ENCODE assay signal across 14 mouse cellular contexts in the genomic region with DNA sequence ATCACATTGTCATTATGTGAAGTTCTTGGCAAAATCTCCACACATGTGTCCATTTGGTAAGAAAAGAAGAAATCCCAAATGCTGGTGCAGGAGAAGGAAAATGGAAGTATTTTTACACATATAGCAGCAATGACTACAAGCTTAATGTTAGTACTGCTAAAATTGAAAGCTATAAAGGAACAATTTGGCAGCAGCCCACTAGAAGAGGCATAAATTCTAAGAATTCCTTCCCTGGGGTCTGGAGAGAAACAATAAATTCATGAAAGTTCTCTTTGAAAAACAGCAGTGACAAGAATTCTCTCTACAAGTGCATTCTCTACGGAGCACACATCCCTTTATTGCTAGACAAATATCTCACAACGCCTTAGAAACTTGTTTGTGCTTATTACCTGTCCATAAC.
DNase-seq lines count a peak whose midpoint lies in the region; ATAC-seq and TF ChIP-seq lines count a peak whose summit lies in the region.
"Had no signal": no experiment of that assay in that cellular context is flagged by ENCODE, and none has a peak within 500 bp of the region (broad histone marks: within the 10 kb centered on the region; RNA-seq: fewer than 3 reads in every experiment).

No protein-coding gene starts in this region.

- no peak for TF ChIP-seq CTCF in kidney, postnatal 0 days (IDR thresholded peaks at IDR 0.05; ENCODE audit: low read depth)
- TF ChIP-seq CTCF in midbrain, postnatal 0 days (IDR thresholded peaks at IDR 0.05) = no peak

- no peak overlapping the region for H3K4me2 ChIP-seq in kidney, postnatal 0 days (ENCODE audit: low read length)
- H3K4me2 ChIP-seq in embryonic facial prominence, embryonic 15.5 days (replicated peaks) = 0 out of 2 replicates have a peak overlapping the region, but pooled peaks have one; percentile 12
- no peak overlapping the region for H3K4me2 ChIP-seq in forebrain, embryonic 14.5 days (ENCODE audit: low read length)
- no peak overlapping the region for H3K4me2 ChIP-seq in midbrain, postnatal 0 days (ENCODE audit: low read depth, low read length, poor library complexity, severe bottlenecking)
- H3K4me2 ChIP-seq: heart, embryonic 11.5 days; liver, embryonic 13.5 days had no signal

- no peak for ATAC-seq in kidney, postnatal 0 days (replicated peaks; ENCODE audit: low FRiP score, low read depth)
- no peak for ATAC-seq in embryonic facial prominence, embryonic 15.5 days (ENCODE audit: insufficient number of reproducible peaks, low FRiP score, low TSS enrichment, low read depth)
- 0 out of 2 replicates have a peak, but pooled peaks have one; percentile 1 for ATAC-seq in forebrain, embryonic 14.5 days
- ATAC-seq in midbrain, postnatal 0 days (ENCODE audit: low FRiP score) = no peak

- 59% methylated on average over 2 of the region's 2 CpGs for WGBS in kidney, postnatal 0 days
- 37% methylated on average over 2 of the region's 2 CpGs for WGBS in embryonic facial prominence, embryonic 15.5 days
- WGBS in forebrain, embryonic 14.5 days = 64% methylated on average over 2 of the region's 2 CpGs
- WGBS in midbrain, postnatal 0 days = 52% methylated on average over 2 of the region's 2 CpGs

- no peaks in the 10 kb centered on the region for H3K4me1 ChIP-seq in kidney, postnatal 0 days (replicated peaks; ENCODE audit: insufficient read depth, low read length)
- H3K4me1 ChIP-seq in embryonic facial prominence, embryonic 15.5 days = no peaks in the 10 kb centered on the region
- H3K4me1 ChIP-seq in forebrain, embryonic 14.5 days (ENCODE audit: control insufficient read depth, insufficient read depth, low read length) = peaks cover 13% of the 10 kb centered on the region; the same call in 1 of the 2 replicates
- peaks cover 3% of the 10 kb centered on the region; the same call in 1 of the 2 replicates for H3K4me1 ChIP-seq in midbrain, postnatal 0 days (ENCODE audit: insufficient read depth, low read length)
- H3K4me1 ChIP-seq: liver, embryonic 13.5 days had no signal

- no peaks in the 10 kb centered on the region for H3K9me3 ChIP-seq in kidney, postnatal 0 days (replicated peaks; ENCODE audit: low read length)
- no peaks in the 10 kb centered on the region for H3K9me3 ChIP-seq in embryonic facial prominence, embryonic 15.5 days (replicated peaks)
- no peaks in the 10 kb centered on the region for H3K9me3 ChIP-seq in forebrain, embryonic 14.5 days (replicated peaks; ENCODE audit: control insufficient read depth, low read length)
- H3K9me3 ChIP-seq in midbrain, postnatal 0 days (ENCODE audit: low read length) = no peaks in the 10 kb centered on the region
- H3K9me3 ChIP-seq: G1E; liver, embryonic 13.5 days had no signal

- no peaks in the 10 kb centered on the region for H3K27me3 ChIP-seq in kidney, postnatal 0 days (ENCODE audit: insufficient read depth, low read length)
- H3K27me3 ChIP-seq in embryonic facial prominence, embryonic 15.5 days = no peaks in the 10 kb centered on the region
- H3K27me3 ChIP-seq in forebrain, embryonic 14.5 days (replicated peaks; ENCODE audit: control insufficient read depth, insufficient read depth, low read length) = no peaks in the 10 kb centered on the region
- no peaks in the 10 kb centered on the region for H3K27me3 ChIP-seq in midbrain, postnatal 0 days (ENCODE audit: insufficient read depth, low read length)
- H3K27me3 ChIP-seq: liver, embryonic 13.5 days had no signal

- H3K4me3 ChIP-seq in kidney, postnatal 0 days (replicated peaks; ENCODE audit: low read depth, low read length) = no peak overlapping the region
- no peak overlapping the region for H3K4me3 ChIP-seq in embryonic facial prominence, embryonic 15.5 days (replicated peaks)
- no peak overlapping the region for H3K4me3 ChIP-seq in forebrain, embryonic 14.5 days (ENCODE audit: low read depth, low read length)
- no peak overlapping the region for H3K4me3 ChIP-seq in midbrain, postnatal 0 days (ENCODE audit: low read depth, low read length)
- H3K4me3 ChIP-seq: erythroblast, embryonic 14.5 days; liver, embryonic 13.5 days had no signal

- H3K27ac ChIP-seq in kidney, postnatal 0 days = no peak overlapping the region
- no peak overlapping the region for H3K27ac ChIP-seq in embryonic facial prominence, embryonic 15.5 days (replicated peaks)
- peak overlapping the region; percentile 68; the same call in 1 of the 2 replicates for H3K27ac ChIP-seq in forebrain, embryonic 14.5 days (ENCODE audit: low read depth, low read length)
- no peak overlapping the region for H3K27ac ChIP-seq in midbrain, postnatal 0 days (ENCODE audit: low read depth, low read length)
- H3K27ac ChIP-seq: liver, embryonic 13.5 days had no signal

- peak; percentile 61 for DNase-seq in kidney, postnatal 0 days (ENCODE audit: low spot score)
- DNase-seq in kidney, adult 11 months = no peak
- DNase-seq in forebrain, embryonic 14.5 days (ENCODE audit: low spot score) = peak; percentile 13
- DNase-seq in midbrain, postnatal 0 days (ENCODE audit: low spot score) = peak; percentile 5
- DNase-seq in thymus, adult 18-20 months = no peak
- DNase-seq in liver = no peak
- DNase-seq: heart, postnatal 14 days; kidney, adult 8-10 months; liver, embryonic 13.5 days; retina, postnatal 1 day had no signal

- H3K9ac ChIP-seq in kidney, postnatal 0 days (ENCODE audit: low read depth, low read length) = no peak overlapping the region
- H3K9ac ChIP-seq in embryonic facial prominence, embryonic 15.5 days = no peak overlapping the region
- no peak overlapping the region for H3K9ac ChIP-seq in forebrain, embryonic 14.5 days (ENCODE audit: low read length)
- no peak overlapping the region for H3K9ac ChIP-seq in midbrain, postnatal 0 days (replicated peaks; ENCODE audit: low read length, poor library complexity, severe bottlenecking)
- H3K9ac ChIP-seq: liver, embryonic 13.5 days had no signal

- no peaks in the 10 kb centered on the region for H3K36me3 ChIP-seq in kidney, postnatal 0 days (ENCODE audit: insufficient read depth, low read length)
- H3K36me3 ChIP-seq in embryonic facial prominence, embryonic 15.5 days = no peaks in the 10 kb centered on the region
- H3K36me3 ChIP-seq in forebrain, embryonic 14.5 days (ENCODE audit: control insufficient read depth, insufficient read depth, low read length) = no peaks in the 10 kb centered on the region
- H3K36me3 ChIP-seq in midbrain, postnatal 0 days (ENCODE audit: insufficient read depth, low read length) = no peaks in the 10 kb centered on the region
- H3K36me3 ChIP-seq: G1E; liver, embryonic 13.5 days had no signal

Comparison
In these comparisons a context has a peak if more than half of its experiments do, and no peak if none do; other contexts are left out.
1. DNase-seq: peak in kidney, postnatal 0 days (single experiment), forebrain, embryonic 14.5 days (single experiment) and midbrain, postnatal 0 days (single experiment); none in kidney, adult 11 months (single experiment), thymus, adult 18-20 months (0 of 2) and liver (single experiment).